Mouse (Mus musculus) neural tube, embryonic 14.5 days (tissue): ENCODE measurements around the gene Col15a1. TPM values are rescaled to one million over a fixed set of nuclear protein-coding genes. Genes with fewer than 3 reads are reported as not detected.

Experiments used
- ATAC-seq: fragments of 200-750 bp; cut with Nextera tagmentation; 2 replicates; pipeline ENCODE4 v1.8.0; 2017; ENCODE audit warnings: low read depth, mild to moderate bottlenecking, moderate TSS enrichment, moderate library complexity
- H3K27ac ChIP-seq: fragments of 300-500 bp; sonication (generic); 2 replicates; pipeline ENCODE4 v1.5.1; 2014; ENCODE audit warnings: low read depth, mild to moderate bottlenecking, control low read depth, low read length, moderate library complexity, mixed read lengths
- H3K27me3 ChIP-seq: fragments of 300-500 bp; sonication (generic); 2 replicates; pipeline ENCODE4 v1.6.1; 2014; ENCODE audit warnings: low read length; ENCODE audit not compliant: control insufficient read depth, insufficient read depth
- H3K36me3 ChIP-seq: fragments of 300-500 bp; sonication (generic); 2 replicates; pipeline ENCODE4 v1.6.1; 2014; ENCODE audit warnings: low read length, mixed read lengths; ENCODE audit not compliant: control insufficient read depth, insufficient read depth
- H3K4me1 ChIP-seq: fragments of 300-500 bp; sonication (generic); 2 replicates; pipeline ENCODE4 v1.6.1; 2014; ENCODE audit warnings: low read length; ENCODE audit not compliant: control insufficient read depth, insufficient read depth
- H3K4me2 ChIP-seq: fragments of 300-500 bp; sonication (generic); 2 replicates; pipeline ENCODE4 v1.6.1; 2014; ENCODE audit warnings: mild to moderate bottlenecking, low read depth, low read length, control low read depth
- H3K4me3 ChIP-seq: fragments of 300-500 bp; sonication (generic); 2 replicates; pipeline ENCODE4 v1.5.1; 2014; ENCODE audit warnings: low read depth, low read length, control low read depth, mixed read lengths
- H3K9ac ChIP-seq: fragments of 300-500 bp; sonication (generic); replicated peaks from 2 replicates; pipeline ENCODE4 v1.6.1; 2014; ENCODE audit warnings: low read depth, mild to moderate bottlenecking, control low read depth, low read length, mixed read lengths
- H3K9me3 ChIP-seq: fragments of 300-500 bp; sonication (generic); 2 replicates; pipeline ENCODE4 v1.6.1; 2016; ENCODE audit warnings: low read length; ENCODE audit not compliant: control insufficient read depth
- WGBS: fragments of 180-500 bp; shearing (Covaris S2); extraction: QIAGEN DNeasy Blood & Tissue Kit; methylation state at CpG from one replicate; pipeline ENCODE4 v1.1.7; 2014; 5-methylcytosine and 5-hydroxymethylcytosine counted together
- polyA plus RNA-seq: library from polyadenylated mRNA; unstranded; fragments of >200 nt; fragmentation: Nextera tagmentation; extraction: Ambion mirVana; gene quantifications from 2 replicates; pipeline ENCODE4 v1.2.1, GENCODE M21; 2014

The Col15a1 gene
- polyA plus RNA-seq, result 2.0 and 6.0 TPM in 2 replicates

DNA sequence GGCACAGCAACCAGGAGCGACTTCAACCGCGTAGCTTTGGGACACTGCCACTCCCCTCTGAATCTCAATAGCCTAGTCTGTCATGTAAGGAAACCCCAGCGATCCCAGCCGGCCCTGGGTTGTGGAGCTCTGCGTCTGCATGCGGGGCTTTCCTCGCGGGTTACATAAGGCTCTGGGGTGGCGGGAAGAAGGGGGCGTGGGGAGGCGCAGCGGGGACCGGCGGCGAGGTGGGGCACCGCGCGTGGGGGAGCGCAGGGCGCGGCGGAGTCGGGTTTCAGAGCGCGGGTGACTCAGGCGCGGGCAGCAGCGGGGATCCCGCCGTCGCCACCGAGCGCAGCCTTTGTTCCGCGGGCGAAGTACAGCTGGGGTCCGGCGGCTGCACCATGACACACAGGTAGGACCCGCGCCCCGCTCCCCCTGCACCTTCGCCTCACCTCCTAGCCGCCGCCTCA is at the start of gene Col15a1:
Gene Col15a1 (plus strand): TSS at position 193 of the 452 bp plus-strand sequence.
- Histone ChIP-seq H3K4me2 (peak within 1 kb of the TSS; percentile 77), H3K9me3 (no peaks in the 10 kb centered on the region), H3K9ac (peak within 1 kb of the TSS; percentile 58), H3K4me1 (0 out of 2 replicates have a peak, but pooled peaks cover 5% of the 10 kb centered on the region), H3K36me3 (no peaks in the 10 kb centered on the region), H3K27me3 (peaks cover 29% of the 10 kb centered on the region), H3K4me3 (peak within 1 kb of the TSS; percentile 47), H3K27ac (no peak within 1 kb of the TSS)
- peak; percentile 66 for ATAC-seq
- WGBS, result under 1% methylated on average over 40 of the region's 45 CpGs

- Histone ChIP-seq H3K4me1 (peaks cover 4% of the 10 kb centered on the region; the same call in 1 of the 2 replicates), H3K4me2 (no peak overlapping the region), H3K9ac (no peak overlapping the region), H3K27me3 (no peaks in the 10 kb centered on the region), H3K27ac (no peak overlapping the region), H3K36me3 (no peaks in the 10 kb centered on the region), H3K4me3 (no peak overlapping the region), H3K9me3 (no peaks in the 10 kb centered on the region)
- ATAC-seq, result peak; percentile 56; the same call in 1 of the 2 replicates
- 8% methylated on average over 3 of the region's 4 CpGs for WGBS
These were observed 46.7 kb upstream of the Col15a1 start for GRCm38 (mm10) chr4:47161103-47161755.

DNA sequence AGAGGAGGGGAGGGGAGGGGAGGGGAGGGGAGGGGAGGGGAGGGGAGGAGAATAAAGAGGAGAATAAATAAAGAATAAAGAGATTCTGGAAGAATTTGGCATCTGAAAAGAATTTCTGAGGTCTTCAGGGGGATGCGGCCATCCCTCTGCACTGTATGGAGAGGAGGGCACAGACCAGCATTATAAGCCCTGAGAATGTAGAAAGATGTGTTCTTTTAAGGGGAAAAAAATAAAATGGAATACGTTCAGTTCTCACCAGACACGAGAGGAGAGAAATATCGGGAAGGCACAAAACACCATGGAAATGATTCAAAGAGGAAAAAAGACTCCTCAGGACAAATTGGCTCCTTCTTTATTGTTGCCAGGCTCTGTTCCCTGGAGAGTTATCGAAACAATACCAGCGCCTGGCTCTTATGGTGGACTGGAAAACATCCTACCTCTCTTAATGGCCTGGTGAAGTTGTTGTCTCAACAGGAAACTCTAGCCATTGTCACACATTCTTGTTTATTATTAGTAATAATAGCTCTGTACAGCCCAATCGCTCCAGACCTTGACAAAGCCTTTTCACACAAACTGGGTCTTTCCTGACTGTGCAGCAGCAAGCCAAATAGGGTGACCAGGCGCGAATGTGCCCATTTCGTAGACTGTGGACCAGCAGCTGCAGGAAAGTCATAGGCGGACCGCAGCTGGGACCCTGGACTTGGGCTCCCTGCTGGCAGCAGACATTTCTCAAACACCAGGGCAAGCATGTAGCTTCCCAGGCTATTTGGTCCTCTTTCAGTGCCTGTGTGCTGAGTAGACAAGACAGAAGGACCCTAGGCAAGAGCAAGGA is 46.0 kb upstream of the Col15a1 start:
- ATAC-seq, result no peak

DNA sequence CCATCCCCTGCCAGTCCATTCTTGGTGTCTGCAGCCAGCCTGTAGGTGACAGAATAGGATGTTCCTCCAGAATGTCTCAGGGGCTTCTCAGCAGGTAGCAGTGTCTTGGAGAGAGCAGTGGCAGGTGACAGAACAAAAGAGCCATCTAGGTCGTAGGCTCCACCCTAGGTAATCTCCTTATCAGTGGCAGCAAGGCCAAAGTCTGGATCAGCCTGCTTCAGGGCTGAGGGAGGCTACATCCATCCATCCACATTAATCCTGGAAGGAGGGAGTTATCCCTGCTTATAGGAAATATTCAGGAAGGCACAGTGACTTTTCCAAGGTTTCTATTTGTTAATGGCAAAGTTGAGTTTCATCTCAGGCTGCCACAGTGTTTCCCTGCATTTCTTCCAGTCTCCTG is 35.6 kb upstream of the Col15a1 start:
- Histone ChIP-seq H3K27me3 (no peaks in the 10 kb centered on the region), H3K27ac (no peak overlapping the region), H3K4me2 (no peak overlapping the region), H3K4me1 (no peaks in the 10 kb centered on the region), H3K36me3 (no peaks in the 10 kb centered on the region), H3K9ac (no peak overlapping the region), H3K9me3 (no peaks in the 10 kb centered on the region), H3K4me3 (no peak overlapping the region)
- 30% methylated on average over 1 of the region's 1 CpGs for WGBS
- no peak for ATAC-seq

More for the DNA sequence above, 46.0 kb upstream of the Col15a1 start:
- Histone ChIP-seq H3K27ac (no peak overlapping the region), H3K4me1 (peaks cover 4% of the 10 kb centered on the region; the same call in 1 of the 2 replicates), H3K9me3 (no peaks in the 10 kb centered on the region), H3K4me2 (no peak overlapping the region), H3K4me3 (no peak overlapping the region), H3K9ac (no peak overlapping the region), H3K27me3 (no peaks in the 10 kb centered on the region), H3K36me3 (no peaks in the 10 kb centered on the region)
- 37% methylated on average over 12 of the region's 12 CpGs for WGBS

GRCm38 (mm10) chr4:47177101-47177500 is 30.9 kb upstream of the Col15a1 start:
- no peaks in the 10 kb centered on the region for H3K4me1 ChIP-seq
- no peaks in the 10 kb centered on the region for H3K9me3 ChIP-seq
- no peaks in the 10 kb centered on the region for H3K27me3 ChIP-seq
- no peaks in the 10 kb centered on the region for H3K36me3 ChIP-seq
- H3K27ac ChIP-seq, result no peak overlapping the region
- no peak overlapping the region for H3K4me3 ChIP-seq
- no peak overlapping the region for H3K4me2 ChIP-seq
- ATAC-seq, result no peak
- H3K9ac ChIP-seq, result no peak overlapping the region
- 86% methylated on average over 8 of the region's 8 CpGs for WGBS

GRCm38 (mm10) chr4:47178261-47178961 is 29.6 kb upstream of the Col15a1 start:
- WGBS, result 60% methylated on average over 8 of the region's 8 CpGs
- Histone ChIP-seq H3K27ac (no peak overlapping the region), H3K4me2 (no peak overlapping the region), H3K36me3 (no peaks in the 10 kb centered on the region), H3K9ac (no peak overlapping the region), H3K27me3 (no peaks in the 10 kb centered on the region), H3K4me3 (no peak overlapping the region), H3K4me1 (no peaks in the 10 kb centered on the region), H3K9me3 (no peaks in the 10 kb centered on the region)
- ATAC-seq, result no peak

DNA sequence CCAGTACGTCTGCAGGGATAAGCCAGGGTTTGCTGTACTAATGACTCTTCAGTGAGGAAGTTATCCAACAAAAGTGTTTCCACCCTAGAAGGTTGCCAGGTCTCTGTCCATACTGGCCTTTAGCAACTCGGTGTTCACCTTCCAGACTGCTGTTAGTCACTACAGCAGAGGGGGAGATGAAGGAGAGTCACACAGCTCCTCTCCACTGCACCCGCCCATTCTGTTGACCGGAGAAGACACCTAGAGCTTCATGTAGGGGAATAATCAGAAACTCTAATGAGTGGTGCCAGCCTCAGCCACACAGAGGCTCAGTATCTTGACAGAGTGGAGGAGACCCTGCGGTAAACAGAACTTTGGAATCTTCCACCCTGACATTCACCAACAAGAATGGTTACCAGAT is 28.4 kb upstream of the Col15a1 start:
- WGBS, result 94% methylated on average over 5 of the region's 5 CpGs
- no peaks in the 10 kb centered on the region for H3K9me3 ChIP-seq
- no peak overlapping the region for H3K4me2 ChIP-seq
- no peak overlapping the region for H3K27ac ChIP-seq
- no peak for ATAC-seq
- no peak overlapping the region for H3K9ac ChIP-seq
- H3K27me3 ChIP-seq, result no peaks in the 10 kb centered on the region
- H3K36me3 ChIP-seq, result no peaks in the 10 kb centered on the region
- no peak overlapping the region for H3K4me3 ChIP-seq
- H3K4me1 ChIP-seq, result no peaks in the 10 kb centered on the region

DNA sequence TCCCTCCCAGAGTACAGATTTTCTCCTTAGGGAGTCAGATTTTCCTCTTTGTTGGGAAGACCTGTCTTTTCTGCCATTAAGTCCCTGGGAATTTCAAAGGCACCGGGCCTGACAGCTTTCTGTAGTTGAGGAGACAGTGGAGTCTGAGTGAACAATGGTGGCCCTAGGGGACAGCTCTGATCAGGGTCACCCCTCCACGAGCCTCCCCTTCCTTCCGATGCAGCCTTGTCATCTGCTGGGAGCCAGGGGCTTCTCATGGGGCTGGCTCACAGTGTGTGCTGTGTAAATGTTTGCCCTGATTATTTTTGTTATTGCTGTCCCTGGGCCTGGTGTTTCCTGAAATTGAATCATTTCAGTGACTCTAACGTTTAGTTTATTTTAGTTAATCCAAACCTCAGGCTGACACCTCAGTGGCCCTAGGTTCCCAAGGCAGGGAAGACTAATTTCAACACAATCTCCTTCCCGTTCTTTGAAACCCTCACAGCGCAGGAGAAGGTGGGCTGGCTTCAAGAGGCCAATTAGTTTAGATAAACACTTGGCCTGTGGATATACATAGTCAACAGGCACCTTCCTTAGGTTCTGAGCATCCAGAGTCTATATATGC is 23.8 kb upstream of the Col15a1 start:
- Histone ChIP-seq H3K36me3 (no peaks in the 10 kb centered on the region), H3K9ac (no peak overlapping the region), H3K4me2 (no peak overlapping the region), H3K27me3 (no peaks in the 10 kb centered on the region), H3K4me1 (no peaks in the 10 kb centered on the region), H3K4me3 (no peak overlapping the region), H3K27ac (no peak overlapping the region), H3K9me3 (no peaks in the 10 kb centered on the region)
- WGBS, result 64% methylated on average over 6 of the region's 6 CpGs
- no peak for ATAC-seq
